Mouse (Mus musculus) CH12.LX (cell line): ENCODE measurements at regions not wholly inside any gene's neighbourhood (a gene's known extent, or its start where the extent isn't known, plus 50 kb on each side); places are given as distances from the start of the nearest gene placed in this dataset.

Experiments used
- DNase-seq: peaks from one replicate; pipeline ENCODE4 v3.0.0-alpha.2; 2013; ENCODE audit errors: extremely low read depth
- H3K27ac ChIP-seq: 2 replicates; pipeline ENCODE4 v1.5.1; 2012; ENCODE audit warnings: low read depth, mild to moderate bottlenecking, control low read depth, moderate library complexity; ENCODE audit not compliant: insufficient read depth
- H3K27me3 ChIP-seq: replicated peaks from 2 replicates; pipeline ENCODE3; 2012; ENCODE audit warnings: inconsistent platforms
- H3K36me3 ChIP-seq, 2 experiments: replicated peaks in 1 of 2; 2 replicates each; pipeline versions ENCODE3 to v1.6.1; 2012; ENCODE audit warnings: inconsistent platforms in 1 of 2, low read length in 1 of 2, mild to moderate bottlenecking in 1 of 2, mixed read lengths in 1 of 2, moderate library complexity in 1 of 2; ENCODE audit not compliant: control insufficient read depth in 1 of 2, insufficient read depth in 1 of 2
- H3K4me1 ChIP-seq, 2 experiments: 2 replicates each; pipeline ENCODE4 v1.6.1; 2012; ENCODE audit warnings: inconsistent platforms in 1 of 2, moderate library complexity in 1 of 2; ENCODE audit not compliant: insufficient read depth in 2 of 2, control insufficient read depth in 1 of 2
- H3K4me2 ChIP-seq: 2 replicates; pipeline ENCODE4 v1.6.1; 2012; ENCODE audit warnings: low read depth, mild to moderate bottlenecking, control low read depth; ENCODE audit not compliant: poor library complexity, insufficient read depth, severe bottlenecking
- H3K4me3 ChIP-seq, 3 experiments: fragments of 150-350 bp in 1 of 3; sonication (generic) in 1 of 3; replicated peaks in 1 of 3; 2 replicates each; pipeline versions ENCODE3 to v1.5.1; 2011 to 2012; ENCODE audit warnings: low read depth in 2 of 3, low read length in 2 of 3, mild to moderate bottlenecking in 2 of 3, moderate library complexity in 2 of 3, control low read depth in 1 of 3, improper control_type of control experiment in 1 of 3, inconsistent platforms in 1 of 3, mixed read lengths in 1 of 3; ENCODE audit not compliant: poor library complexity in 1 of 3
- H3K79me2 ChIP-seq: replicated peaks from 2 replicates; pipeline ENCODE4 v1.6.1; 2012; ENCODE audit warnings: mild to moderate bottlenecking, moderate library complexity; ENCODE audit not compliant: control insufficient read depth, poor library complexity, insufficient read depth, severe bottlenecking; ENCODE audit errors: extremely low read depth
- H3K9ac ChIP-seq: 2 replicates; pipeline ENCODE4 v1.6.1; 2012; ENCODE audit warnings: low read depth, mild to moderate bottlenecking, control low read depth, moderate library complexity; ENCODE audit not compliant: insufficient read depth
- H3K9me3 ChIP-seq: replicated peaks from 2 replicates; pipeline ENCODE3; 2012; ENCODE audit warnings: low read length, inconsistent platforms, mixed read lengths
- ELF1 ChIP-seq: IDR thresholded peaks from 2 replicates; pipeline ENCODE4 v1.6.1; 2014; ENCODE audit warnings: low read depth, mild to moderate bottlenecking, inconsistent platforms, low read length, improper control_type of control experiment
- GABPA ChIP-seq: IDR thresholded peaks from 2 replicates; pipeline ENCODE4 v1.6.1; 2012; ENCODE audit warnings: low read depth, low read length, improper control_type of control experiment, inconsistent platforms; ENCODE audit not compliant: insufficient replicate concordance
- HCFC1 ChIP-seq: IDR thresholded peaks from 2 replicates; pipeline ENCODE4 v1.6.1; 2012; ENCODE audit warnings: low read depth, mild to moderate bottlenecking, inconsistent platforms, low read length, improper control_type of control experiment
- IRF4 ChIP-seq: IDR thresholded peaks from 2 replicates; pipeline ENCODE4 v1.6.1; 2014; ENCODE audit warnings: low read depth, mild to moderate bottlenecking, inconsistent platforms, low read length, improper control_type of control experiment
- KAT2A ChIP-seq: IDR thresholded peaks from 2 replicates; pipeline ENCODE4 v1.6.1; 2012; ENCODE audit warnings: low read length, improper control_type of control experiment, inconsistent platforms; ENCODE audit not compliant: insufficient replicate concordance
- MAZ ChIP-seq: IDR thresholded peaks from 2 replicates; pipeline ENCODE4 v1.6.1; 2012; ENCODE audit warnings: low read depth, mild to moderate bottlenecking, inconsistent platforms, low read length, improper control_type of control experiment, moderate library complexity
- MEF2A ChIP-seq: IDR thresholded peaks from 2 replicates; pipeline ENCODE4 v1.6.1; 2014; ENCODE audit warnings: low read depth, mild to moderate bottlenecking, inconsistent platforms, low read length, improper control_type of control experiment, borderline replicate concordance
- MXI1 ChIP-seq: IDR thresholded peaks from 2 replicates; pipeline ENCODE4 v1.6.1; 2011; ENCODE audit warnings: mild to moderate bottlenecking, low read depth, low read length, improper control_type of control experiment
- MYC ChIP-seq: IDR thresholded peaks from 2 replicates; pipeline ENCODE4 v1.6.1; 2011; ENCODE audit warnings: low read depth, mild to moderate bottlenecking, improper control_type of control experiment, low read length
- NELFE ChIP-seq: IDR thresholded peaks from 2 replicates; pipeline ENCODE4 v1.6.1; 2011; ENCODE audit warnings: low read depth, low read length, improper control_type of control experiment
- POLR2A ChIP-seq: IDR thresholded peaks from 2 replicates; pipeline ENCODE4 v1.6.1; 2011; ENCODE audit warnings: low read depth, mild to moderate bottlenecking, improper control_type of control experiment, low read length
- RCOR1 ChIP-seq: conservative IDR thresholded peaks from 2 replicates; pipeline ENCODE4 v1.6.1; 2012; ENCODE audit warnings: low read depth, mild to moderate bottlenecking, inconsistent platforms, low read length, improper control_type of control experiment
- SIN3A ChIP-seq: IDR thresholded peaks from 2 replicates; pipeline ENCODE4 v1.6.1; 2012; ENCODE audit warnings: low read length, improper control_type of control experiment, inconsistent platforms
- SMC3 ChIP-seq: IDR thresholded peaks from 2 replicates; pipeline ENCODE4 v1.6.1; 2011; ENCODE audit warnings: low read depth, low read length, improper control_type of control experiment
- TCF12 ChIP-seq: IDR thresholded peaks from 2 replicates; pipeline ENCODE4 v1.6.1; 2014; ENCODE audit warnings: low read depth, mild to moderate bottlenecking, inconsistent platforms, low read length, improper control_type of control experiment
- UBTF ChIP-seq: IDR thresholded peaks from 2 replicates; pipeline ENCODE4 v1.6.1; 2012; ENCODE audit warnings: low read depth, mild to moderate bottlenecking, inconsistent platforms, low read length, improper control_type of control experiment, moderate library complexity
- USF1 ChIP-seq: IDR thresholded peaks from 2 replicates; pipeline ENCODE4 v1.6.1; 2014; ENCODE audit warnings: low read depth, mild to moderate bottlenecking, inconsistent platforms, low read length, improper control_type of control experiment
- ZC3H11A ChIP-seq: IDR thresholded peaks from 2 replicates; pipeline ENCODE4 v1.6.1; 2012; ENCODE audit warnings: low read depth, mild to moderate bottlenecking, inconsistent platforms, low read length, improper control_type of control experiment
- ZKSCAN1 ChIP-seq: IDR thresholded peaks from 2 replicates; pipeline ENCODE4 v1.6.1; 2012; ENCODE audit warnings: low read depth, inconsistent platforms, low read length, improper control_type of control experiment, borderline replicate concordance
- ZMIZ1 ChIP-seq: IDR thresholded peaks from 2 replicates; pipeline ENCODE4 v1.6.1; 2012; ENCODE audit warnings: low read depth, mild to moderate bottlenecking, inconsistent platforms, low read length, improper control_type of control experiment
- dilution Hi-C: fragments of 300-500 bp; cut with MboI; formaldehyde crosslinking; loops from 2 replicates; pipeline ENCODE4 v1.14.3; 2020; ENCODE audit warnings: low sequenced_read_pairs; ENCODE audit not compliant: extremely low pct_unique_long_range_greater_than_20kb, extremely low pct_ligation_motif_present
- in situ Hi-C: fragments of 300-500 bp; cut with MboI; formaldehyde crosslinking; loops from 3 replicates; pipeline ENCODE4 v1.14.3; 2019; ENCODE audit warnings: low sequenced_read_pairs, low pct_ligation_motif_present, low pct_unique_long_range_greater_than_20kb, mixed read lengths

GRCm38 (mm10) chr15:88362966-88363365, 237.1 kb upstream of the Zdhhc25 start:
- H3K36me3 ChIP-seq = no peaks in the 10 kb centered on the region
- no peak overlapping the region for H3K4me2 ChIP-seq
- dilution Hi-C loops (no loop called here), in situ Hi-C loops (no loop called here)
- no peak overlapping the region for H3K27ac ChIP-seq
- H3K27me3 ChIP-seq = no peaks in the 10 kb centered on the region
- H3K9me3 ChIP-seq = peaks cover 53% of the 10 kb centered on the region
- TF ChIP-seq ELF1 (no peak), IRF4 (no peak), ZC3H11A (no peak), MXI1 (no peak)
- TF ChIP-seq, all 38 proteins: peak for 0
- no peak overlapping the region for H3K4me3 ChIP-seq
- no peak overlapping the region for H3K9ac ChIP-seq
- H3K4me1 ChIP-seq = no peaks in the 10 kb centered on the region
- no peaks in the 10 kb centered on the region for H3K79me2 ChIP-seq
- no peak for DNase-seq

DNA sequence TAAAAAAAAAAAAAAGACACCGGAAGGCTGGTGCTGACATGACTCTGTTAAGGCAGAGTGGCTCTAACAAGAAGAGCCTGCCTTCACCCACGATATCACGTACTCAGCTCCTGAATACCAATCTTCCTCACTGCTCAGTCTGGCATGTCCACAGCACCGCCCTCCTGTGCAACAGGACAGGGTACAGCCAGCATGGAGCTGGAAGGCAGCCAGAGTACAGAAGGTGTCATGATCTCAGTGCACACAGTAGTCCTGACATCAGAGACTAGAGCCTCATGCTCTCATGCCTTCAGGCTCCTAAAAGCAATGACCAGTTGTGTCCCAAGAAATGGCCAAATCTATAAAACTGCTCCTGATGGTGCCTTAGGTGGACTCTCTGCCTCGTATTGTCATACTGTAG, 229.7 kb upstream of the Zdhhc25 start:
- no peak overlapping the region for H3K9ac ChIP-seq
- in situ Hi-C loops = no loop called here
- H3K4me1 ChIP-seq = no peaks in the 10 kb centered on the region
- H3K36me3 ChIP-seq = no peaks in the 10 kb centered on the region
- H3K4me2 ChIP-seq = no peak overlapping the region
- no peaks in the 10 kb centered on the region for H3K79me2 ChIP-seq
- peaks cover 52% of the 10 kb centered on the region for H3K9me3 ChIP-seq
- no peak for DNase-seq
- no peaks in the 10 kb centered on the region for H3K27me3 ChIP-seq
- TF ChIP-seq RCOR1 (no peak), USF1 (no peak), SMC3 (no peak), MYC (no peak), GABPA (no peak), NELFE (no peak), SIN3A (no peak), POLR2A (no peak), HCFC1 (no peak), MEF2A (no peak), TCF12 (no peak), ZMIZ1 (no peak)
- dilution Hi-C loops = no loop called here
- H3K27ac ChIP-seq = no peak overlapping the region
- no peak overlapping the region for H3K4me3 ChIP-seq

GRCm38 (mm10) chr15:88372039-88372438, 228.1 kb upstream of the Zdhhc25 start:
- TF ChIP-seq MAZ = no peak
- no peak for TF ChIP-seq SIN3A
- no peak for TF ChIP-seq KAT2A
- no peak for TF ChIP-seq MYC
- TF ChIP-seq MEF2A = no peak
- TF ChIP-seq ZKSCAN1 = no peak
- TF ChIP-seq UBTF = no peak
- Histone ChIP-seq H3K9ac (no peak overlapping the region), H3K4me3 (no peak overlapping the region), H3K79me2 (no peaks in the 10 kb centered on the region), H3K4me2 (no peak overlapping the region), H3K27me3 (no peaks in the 10 kb centered on the region), H3K36me3 (no peaks in the 10 kb centered on the region), H3K9me3 (peaks cover 52% of the 10 kb centered on the region), H3K4me1 (no peaks in the 10 kb centered on the region), H3K27ac (no peak overlapping the region)
- no peak for DNase-seq
- dilution Hi-C loops (no loop called here), in situ Hi-C loops (no loop called here)
